In the genomic region with DNA sequence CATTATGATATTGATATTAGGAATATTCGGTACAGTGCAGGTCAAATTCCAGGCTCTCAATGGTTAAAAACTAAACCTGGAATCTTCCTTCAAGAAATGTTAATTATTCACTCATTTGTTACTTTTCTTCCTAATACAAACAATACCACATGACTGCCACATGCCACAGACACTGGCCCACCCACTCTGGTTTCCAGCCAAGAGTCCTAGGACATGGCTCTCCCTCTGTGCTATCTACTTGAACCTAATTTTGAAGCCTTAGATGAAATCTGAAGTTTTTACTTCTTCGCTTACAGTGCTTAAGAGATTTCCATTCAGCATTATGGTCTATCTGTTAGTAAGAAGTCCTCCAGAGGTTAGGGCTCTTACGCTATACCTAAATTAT, we compare ENCODE assay signal across 14 mouse cellular contexts. TPM values are rescaled to one million over a fixed set of nuclear protein-coding genes. Genes with fewer than 3 reads are reported as not detected.
DNase-seq lines count a peak whose midpoint lies in the region; ATAC-seq lines count a peak whose summit lies in the region.
"Had no signal": no experiment of that assay in that cellular context is flagged by ENCODE, and none has a peak within 500 bp of the region (broad histone marks: within the 10 kb centered on the region; RNA-seq: fewer than 3 reads in every experiment).

No protein-coding gene starts in this region.

- H3K9ac ChIP-seq in kidney, embryonic 16.5 days (replicated peaks; ENCODE audit: low read length) = no peak overlapping the region
- H3K9ac ChIP-seq: liver, embryonic 15.5 days had no signal

- H3K27me3 ChIP-seq in kidney, embryonic 16.5 days (ENCODE audit: insufficient read depth, low read length) = no peaks in the 10 kb centered on the region
- H3K27me3 ChIP-seq: megakaryocyte, embryonic 14.5 days had no signal

- H3K4me3 ChIP-seq in kidney, embryonic 16.5 days (ENCODE audit: low read length) = no peak overlapping the region
- H3K4me3 ChIP-seq: liver, embryonic 15.5 days; megakaryocyte, embryonic 14.5 days; myocyte had no signal

- no peak overlapping the region for H3K27ac ChIP-seq in kidney, embryonic 16.5 days (ENCODE audit: low read length)
- H3K27ac ChIP-seq: liver, embryonic 15.5 days had no signal

- 83% methylated on average over 3 of the region's 3 CpGs for WGBS in kidney, embryonic 16.5 days

- ATAC-seq in kidney, embryonic 16.5 days (ENCODE audit: low FRiP score, low TSS enrichment) = no peak

- peaks cover 26% of the 10 kb centered on the region for H3K4me1 ChIP-seq in kidney, embryonic 16.5 days (ENCODE audit: insufficient read depth, low read length)

- peak; percentile 32 for DNase-seq in adrenal gland, adult 2 months
- no peak for DNase-seq in adrenal gland, postnatal 4 days (ENCODE audit: low spot score in 2 of 2)
- DNase-seq in kidney, adult 11 months = peak; percentile 91
- peak; percentile 54 for DNase-seq in testis, postnatal 10 days (ENCODE audit: low spot score)
- no peak for DNase-seq in testis, postnatal 14 days (ENCODE audit: low spot score)
- DNase-seq in natural killer cell, adult 2 months (ENCODE audit: low spot score in 2 of 2) = no peak
- no peak for DNase-seq in cerebellum, adult 9-11 months
- DNase-seq: cerebellum, adult 2 months; gastrocnemius, postnatal 10 days had no signal

- H3K9me3 ChIP-seq in kidney, embryonic 16.5 days (ENCODE audit: low read length) = peaks cover 3% of the 10 kb centered on the region
- H3K9me3 ChIP-seq: liver, embryonic 15.5 days had no signal

- H3K36me3 ChIP-seq in kidney, embryonic 16.5 days (ENCODE audit: insufficient read depth, low read length) = no peaks in the 10 kb centered on the region
- H3K36me3 ChIP-seq: liver, embryonic 15.5 days had no signal

- H3K4me2 ChIP-seq in kidney, embryonic 16.5 days (replicated peaks; ENCODE audit: low read depth, low read length) = no peak overlapping the region
- H3K4me2 ChIP-seq: heart, embryonic 11.5 days; liver, embryonic 15.5 days had no signal

RNA-seq across cellular contexts. Expression of gene Zc3h12c, which starts 2.7 kb away (rescaled TPM):
- total RNA-seq in adrenal gland, adult 2 months (2021) = 10 to 100 TPM; 19.2 to 23.6 TPM
- 2.8 and 3.3 TPM in 2 replicates for polyA plus RNA-seq in adrenal gland, adult 2 months (2012; rRNA removed)
- 10 to 100 TPM; 19.8 to 21.2 TPM for total RNA-seq in adrenal gland, postnatal 4 days (2021)
- 3.0 and 3.4 TPM in 2 replicates for polyA plus RNA-seq in kidney, embryonic 16.5 days (2015; fragmentation: Nextera tagmentation; extraction: Ambion mirVana)

Comparison
In these comparisons a context has a peak if more than half of its experiments do, and no peak if none do; other contexts are left out.
1. DNase-seq: peak in adrenal gland, adult 2 months (single experiment), kidney, adult 11 months (single experiment) and testis, postnatal 10 days (single experiment); none in adrenal gland, postnatal 4 days (0 of 2), testis, postnatal 14 days (single experiment), natural killer cell, adult 2 months (0 of 2) and cerebellum, adult 9-11 months (single experiment).